Mouse (Mus musculus) embryo, embryonic 10 days (tissue): Measurements from ENCODE around the gene Rnaseh2c.

ENCODE experiments used
- DNase-seq: peaks from one replicate; pipeline ENCODE4 v3.0.0-alpha.2; 2015; ENCODE audit warnings: low spot score

Gene Rnaseh2c

GRCm38 (mm10) chr19:5636571-5637041 lies 34.9 kb downstream of the Rnaseh2c start:
- DNase-seq, result no peak

GRCm38 (mm10) chr19:5637069-5638047 lies 35.7 kb downstream of the Rnaseh2c start, which contains the start of gene Rela:
Rela (plus strand) TSS chr19:5637483.
- peak; percentile 87 for DNase-seq

GRCm38 (mm10) chr19:5638416-5639005 lies 36.8 kb downstream of the Rnaseh2c start:
- no peak for DNase-seq

- DNase-seq, result no peak
Observed at GRCm38 (mm10) chr19:5640339-5640738, 38.7 kb downstream of the Rnaseh2c start.

- no peak for DNase-seq
Observed at GRCm38 (mm10) chr19:5641021-5641420, 39.3 kb downstream of the Rnaseh2c start.

- no peak for DNase-seq
Observed at GRCm38 (mm10) chr19:5641641-5642040, 40.0 kb downstream of the Rnaseh2c start.

- no peak for DNase-seq
Observed at GRCm38 (mm10) chr19:5645280-5645679, 43.6 kb downstream of the Rnaseh2c start.

GRCm38 (mm10) chr19:5646731-5647330 lies 45.2 kb downstream of the Rnaseh2c start:
- no peak for DNase-seq

- DNase-seq, result no peak
Observed at GRCm38 (mm10) chr19:5647791-5648190, 46.1 kb downstream of the Rnaseh2c start.

- DNase-seq, result peak; percentile 91
Observed at GRCm38 (mm10) chr19:5648401-5649297, 47.0 kb downstream of the Rnaseh2c start.

GRCm38 (mm10) chr19:5649298-5649741 lies 47.6 kb downstream of the Rnaseh2c start:
- DNase-seq, result no peak

GRCm38 (mm10) chr19:5651502-5652274 lies 50.0 kb downstream of the Rnaseh2c start:
- no peak for DNase-seq

GRCm38 (mm10) chr19:5652570-5652969 lies 50.9 kb downstream of the Rnaseh2c start:
- DNase-seq, result no peak

GRCm38 (mm10) chr19:5653969-5654719 lies 52.5 kb downstream of the Rnaseh2c start:
- peak; percentile 74 for DNase-seq

- peak; percentile 24 for DNase-seq
Observed at GRCm38 (mm10) chr19:5654720-5655298, 53.1 kb downstream of the Rnaseh2c start.
